Mouse (Mus musculus): ENCODE measurements around the gene Trim25. TPM values are rescaled to one million over a fixed set of nuclear protein-coding genes. Genes with fewer than 3 reads are reported as not detected.

Gene Trim25
- polyA plus RNA-seq, 1 experiment from 2014 or later = 3.1 TPM

- Histone ChIP-seq H3K27me3 (no peaks in the 10 kb centered on the region; the same call in 1 of the 2 replicates), H3K4me2 (replicated peaks) (no peak overlapping the region), H3K9ac (replicated peaks) (no peak overlapping the region), H3K27ac (replicated peaks) (no peak overlapping the region), H3K9me3 (no peaks in the 10 kb centered on the region), H3K4me1 (no peaks in the 10 kb centered on the region), H3K36me3 (no peaks in the 10 kb centered on the region), H3K4me3 (no peak overlapping the region)
- 26% methylated on average over 6 of the region's 6 CpGs for WGBS
- ATAC-seq (ENCODE audit: low FRiP score, low read depth) = no peak
Measured at GRCm38 (mm10) chr11:89069303-89069702, 70.1 kb downstream of the Trim25 start.

Other genes with a start within 250 kb of the Trim25 start
- gene Akap1, start 134.8 kb upstream of the Trim25 start, polyA plus RNA-seq (2016; fragmentation: Nextera tagmentation; extraction: Ambion mirVana) = 20.3 and 23.7 TPM in 2 replicates
- 45.5 and 47.9 TPM in 2 replicates for gene Scpep1, start 43.9 kb upstream of the Trim25 start, polyA plus RNA-seq (2016; fragmentation: Nextera tagmentation; extraction: Ambion mirVana)
- not detected in 2 replicates for gene Elobl, start 32.4 kb upstream of the Trim25 start, polyA plus RNA-seq (2016; fragmentation: Nextera tagmentation; extraction: Ambion mirVana)
- 32.9 and 34.2 TPM in 2 replicates for gene Coil, start 29.1 kb upstream of the Trim25 start, polyA plus RNA-seq (2016; fragmentation: Nextera tagmentation; extraction: Ambion mirVana)
- 9.5 and 9.6 TPM in 2 replicates for gene Dgke, start 67.5 kb downstream of the Trim25 start, polyA plus RNA-seq (2016; fragmentation: Nextera tagmentation; extraction: Ambion mirVana)
- not detected in 2 replicates for gene Gm525, start 74.5 kb downstream of the Trim25 start, polyA plus RNA-seq (2016; fragmentation: Nextera tagmentation; extraction: Ambion mirVana)